Mouse (Mus musculus): ENCODE measurements at regions not wholly inside any gene's neighbourhood (a gene's known extent, or its start where the extent isn't known, plus 50 kb on each side); places are given as distances from the start of the nearest gene placed in this dataset.

GRCm38 (mm10) chr13:5778443-5779171, 82.7 kb upstream of the Klf6 start:
- in situ Hi-C loops (cut with MboI; ENCODE audit: low pct_unique_long_range_greater_than_20kb in 1 of 2, low sequenced_read_pairs in 2 of 2, unreplicated experiment in 1 of 2) = no loop called here

GRCm38 (mm10) chr13:5779410-5779809, 81.9 kb upstream of the Klf6 start:
- in situ Hi-C loops (cut with MboI; ENCODE audit: low pct_unique_long_range_greater_than_20kb in 1 of 2, low sequenced_read_pairs in 2 of 2, unreplicated experiment in 1 of 2) = no loop called here

- in situ Hi-C loops (cut with MboI; ENCODE audit: low pct_unique_long_range_greater_than_20kb in 1 of 2, low sequenced_read_pairs in 2 of 2, unreplicated experiment in 1 of 2) = no loop called here
These were observed 78.7 kb upstream of the Klf6 start for GRCm38 (mm10) chr13:5782540-5782939.

- in situ Hi-C loops (cut with MboI; ENCODE audit: low pct_unique_long_range_greater_than_20kb in 1 of 2, low sequenced_read_pairs in 2 of 2, unreplicated experiment in 1 of 2) = no loop called here
These were observed 74.2 kb upstream of the Klf6 start for GRCm38 (mm10) chr13:5787114-5787513.

- in situ Hi-C loops (cut with MboI; ENCODE audit: low pct_unique_long_range_greater_than_20kb in 1 of 2, low sequenced_read_pairs in 2 of 2, unreplicated experiment in 1 of 2) = no loop called here
These were observed 72.0 kb upstream of the Klf6 start for GRCm38 (mm10) chr13:5789302-5789701.

- in situ Hi-C loops (cut with MboI; ENCODE audit: low pct_unique_long_range_greater_than_20kb in 1 of 2, low sequenced_read_pairs in 2 of 2, unreplicated experiment in 1 of 2) = no loop called here
These were observed 59.2 kb upstream of the Klf6 start for GRCm38 (mm10) chr13:5802079-5802478.

- in situ Hi-C loops (cut with MboI; ENCODE audit: low pct_unique_long_range_greater_than_20kb in 1 of 2, low sequenced_read_pairs in 2 of 2, unreplicated experiment in 1 of 2) = no loop called here
These were observed 58.5 kb upstream of the Klf6 start for GRCm38 (mm10) chr13:5802826-5803225.

GRCm38 (mm10) chr13:5803540-5804380, 57.5 kb upstream of the Klf6 start:
- in situ Hi-C loops (cut with MboI; ENCODE audit: low pct_unique_long_range_greater_than_20kb in 1 of 2, low sequenced_read_pairs in 2 of 2, unreplicated experiment in 1 of 2) = no loop called here

- in situ Hi-C loops (cut with MboI; ENCODE audit: low pct_unique_long_range_greater_than_20kb in 1 of 2, low sequenced_read_pairs in 2 of 2, unreplicated experiment in 1 of 2) = no loop called here
These were observed 56.8 kb upstream of the Klf6 start for GRCm38 (mm10) chr13:5804381-5804941.

GRCm38 (mm10) chr13:5808380-5808779, 52.9 kb upstream of the Klf6 start:
- in situ Hi-C loops (cut with MboI; ENCODE audit: low pct_unique_long_range_greater_than_20kb in 1 of 2, low sequenced_read_pairs in 2 of 2, unreplicated experiment in 1 of 2) = no loop called here

Measured in mouse embryonic stem cell (cell line).